Mouse (Mus musculus): Measurements from ENCODE around the gene Cdiptos. TPM values are rescaled to one million over a fixed set of nuclear protein-coding genes. Genes with fewer than 3 reads are reported as not detected.

Cdiptos gene
- 1 to 10 TPM in 1 of 2 experiments, under 1 TPM in 1; 0.64 to 2.0 TPM for polyA plus RNA-seq (2017; shearing (Covaris generic))

DNA sequence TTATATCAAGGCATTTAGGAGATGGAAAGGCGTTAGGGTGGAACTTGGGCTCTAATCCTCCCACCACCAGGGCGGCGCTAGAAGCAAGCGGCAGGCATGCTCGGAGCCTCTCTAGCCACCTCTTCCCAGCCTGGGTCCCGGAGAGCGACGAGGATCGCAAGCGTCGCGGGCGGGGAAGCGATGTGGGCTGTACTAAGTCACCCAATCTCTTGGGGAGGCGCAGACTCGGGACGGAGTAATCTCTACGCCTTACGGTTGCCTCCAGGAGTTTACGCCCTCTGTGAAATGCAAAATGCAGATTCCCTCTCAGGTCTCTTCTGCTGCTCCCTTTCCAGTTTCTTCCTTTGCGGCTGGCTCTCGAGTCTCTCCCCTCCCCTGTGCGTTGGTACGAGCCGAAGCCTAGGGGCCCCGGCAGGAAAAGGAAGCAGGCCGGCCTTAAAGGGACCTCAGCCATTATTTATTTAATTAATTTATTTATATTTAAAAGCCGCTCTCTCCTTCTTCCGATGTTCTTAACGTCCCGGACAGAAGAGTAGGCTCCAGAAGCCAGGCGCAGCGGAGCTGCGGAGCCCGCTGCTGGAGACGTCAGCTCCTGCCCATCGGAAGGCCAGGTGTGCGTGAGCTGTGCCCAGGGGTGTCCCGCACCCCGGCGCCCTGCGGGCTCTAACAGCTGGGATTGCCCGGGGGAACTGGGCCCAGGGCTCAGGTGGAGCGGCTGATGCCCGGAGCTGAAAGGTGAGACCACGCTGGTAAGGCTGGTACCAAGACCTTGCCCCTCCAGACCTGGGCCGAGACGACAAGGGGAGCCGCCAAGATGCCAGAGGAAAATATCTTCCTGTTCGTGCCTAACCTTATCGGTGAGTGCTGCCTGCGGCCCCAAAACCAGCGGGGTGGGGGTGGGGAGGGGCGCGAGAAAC, at the start of gene Cdiptos:
Gene Cdiptos (minus strand): TSS at position 149 of the 917 bp plus-strand sequence.

DNA sequence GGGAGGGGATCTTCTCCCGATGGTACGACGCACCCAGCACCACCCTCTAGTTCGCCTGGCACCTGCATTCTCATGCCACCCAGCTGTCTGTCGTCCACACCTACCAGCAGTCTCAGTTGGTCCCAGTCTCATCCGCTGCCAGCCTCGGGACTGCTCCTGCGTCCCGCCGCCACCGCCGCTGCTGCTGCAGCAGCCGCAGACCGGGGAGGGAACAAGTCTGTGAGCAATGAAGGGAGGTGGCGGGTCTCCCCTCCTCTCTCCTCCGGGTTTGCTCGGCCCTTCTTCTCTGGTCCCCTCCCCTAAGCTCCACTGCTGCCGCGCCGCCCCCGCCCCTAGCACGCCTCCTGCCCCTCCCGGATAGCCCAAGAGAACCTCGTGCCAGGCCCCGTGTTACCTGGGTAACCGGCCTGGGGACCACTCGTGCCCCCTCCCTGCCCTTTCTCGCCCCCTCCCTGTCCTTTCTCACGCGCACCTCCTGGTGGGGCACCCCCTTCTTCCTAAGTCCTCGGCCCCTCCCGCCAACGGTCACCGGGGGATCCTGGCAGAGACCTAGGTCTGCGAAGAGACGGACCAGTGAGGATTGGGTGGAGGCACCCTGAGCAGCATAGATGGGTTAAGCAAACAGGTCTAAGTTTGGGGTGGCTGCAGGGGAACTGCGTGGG, 45.1 kb upstream of the Cdiptos start, which contains the start of the genes Gm42742 and Prrt2:
Gene Gm42742 (minus strand): TSS at position 197 of the 662 bp plus-strand sequence.
Gene Prrt2 (minus strand): TSS at position 311 of the 662 bp plus-strand sequence.

DNA sequence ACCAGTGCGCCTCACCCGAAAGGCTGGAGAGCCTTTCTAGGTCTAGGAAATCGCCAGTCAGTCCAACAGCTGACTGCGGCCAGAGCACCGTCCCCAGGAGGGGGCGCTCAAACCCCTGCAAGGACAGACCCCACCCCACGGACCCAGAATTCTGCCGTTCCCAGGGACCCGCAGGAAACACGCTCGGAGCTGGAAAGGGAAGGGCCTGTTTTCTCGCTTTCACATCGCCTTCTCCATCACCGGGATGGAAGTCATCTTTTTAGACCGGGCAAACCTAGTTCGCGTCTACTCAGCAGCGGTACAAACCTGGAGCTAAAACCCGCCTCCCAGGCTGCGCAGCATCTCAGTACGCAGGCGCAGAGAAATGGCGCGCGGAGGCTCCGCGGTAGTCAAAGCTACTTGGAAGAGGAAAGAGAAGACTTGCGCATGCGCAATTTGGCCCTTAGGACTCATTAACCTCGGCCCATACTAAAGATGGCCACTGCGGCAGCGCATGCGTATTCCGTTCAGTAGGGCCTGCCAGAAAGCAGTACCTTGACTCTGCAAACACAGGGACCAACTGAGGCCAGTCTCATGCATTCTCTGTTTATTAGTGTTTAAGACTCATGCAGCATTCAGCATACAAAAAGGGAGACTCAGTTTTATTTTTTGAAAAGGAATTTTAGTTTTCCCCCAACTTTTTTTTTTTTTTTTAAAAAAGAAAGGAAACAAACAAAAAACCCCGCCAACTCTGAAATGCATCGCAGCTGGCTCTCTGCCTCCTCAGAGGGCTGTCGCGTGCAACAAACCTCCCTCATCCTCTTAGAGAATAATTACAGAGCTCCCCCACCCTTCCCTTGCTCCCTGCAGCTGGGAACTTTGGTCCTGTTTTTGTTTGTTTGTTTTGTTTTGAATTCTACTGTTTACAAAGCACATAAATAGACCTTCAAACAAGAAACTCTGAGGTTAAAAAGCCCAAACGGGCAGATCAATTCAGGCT, 41.4 kb upstream of the Cdiptos start, which contains the start of gene Pagr1a:
Gene Pagr1a (minus strand): TSS at position 382 of the 979 bp plus-strand sequence.

DNA sequence TGATC, 40.4 kb upstream of the Cdiptos start, which contains the start of gene Pagr1b:
Gene Pagr1b (minus strand): TSS at position 4 of the 5 bp plus-strand sequence.

DNA sequence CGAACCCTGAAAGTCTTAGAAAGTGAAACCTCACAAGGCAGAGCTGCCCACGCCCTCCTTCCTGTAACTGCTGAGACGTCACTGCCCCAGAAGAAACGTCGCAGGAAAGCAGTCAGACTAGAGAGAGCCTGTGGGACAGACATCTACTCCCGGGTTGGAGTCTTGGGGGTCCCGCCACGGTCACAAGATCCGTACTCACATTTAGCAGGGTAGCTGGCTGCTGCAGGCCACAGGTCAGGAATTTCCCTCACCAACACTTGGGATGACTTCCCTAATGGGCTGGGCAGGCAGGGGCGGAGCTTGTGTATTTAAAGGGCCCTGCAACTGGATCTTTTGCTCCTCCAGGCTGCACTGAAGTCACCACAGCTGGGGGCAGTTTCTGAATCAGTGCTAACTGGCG, 38.4 kb upstream of the Cdiptos start, which contains the start of gene Mvp:
Gene Mvp (minus strand): TSS at position 302 of the 400 bp plus-strand sequence.

DNA sequence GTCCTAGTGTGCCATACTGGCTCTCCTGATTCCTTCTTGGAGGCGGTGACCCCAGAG, 177 bp downstream of the Cdiptos start, which contains the start of gene Cdipt:
Gene Cdipt (plus strand): TSS at position 22 of the 57 bp plus-strand sequence.

DNA sequence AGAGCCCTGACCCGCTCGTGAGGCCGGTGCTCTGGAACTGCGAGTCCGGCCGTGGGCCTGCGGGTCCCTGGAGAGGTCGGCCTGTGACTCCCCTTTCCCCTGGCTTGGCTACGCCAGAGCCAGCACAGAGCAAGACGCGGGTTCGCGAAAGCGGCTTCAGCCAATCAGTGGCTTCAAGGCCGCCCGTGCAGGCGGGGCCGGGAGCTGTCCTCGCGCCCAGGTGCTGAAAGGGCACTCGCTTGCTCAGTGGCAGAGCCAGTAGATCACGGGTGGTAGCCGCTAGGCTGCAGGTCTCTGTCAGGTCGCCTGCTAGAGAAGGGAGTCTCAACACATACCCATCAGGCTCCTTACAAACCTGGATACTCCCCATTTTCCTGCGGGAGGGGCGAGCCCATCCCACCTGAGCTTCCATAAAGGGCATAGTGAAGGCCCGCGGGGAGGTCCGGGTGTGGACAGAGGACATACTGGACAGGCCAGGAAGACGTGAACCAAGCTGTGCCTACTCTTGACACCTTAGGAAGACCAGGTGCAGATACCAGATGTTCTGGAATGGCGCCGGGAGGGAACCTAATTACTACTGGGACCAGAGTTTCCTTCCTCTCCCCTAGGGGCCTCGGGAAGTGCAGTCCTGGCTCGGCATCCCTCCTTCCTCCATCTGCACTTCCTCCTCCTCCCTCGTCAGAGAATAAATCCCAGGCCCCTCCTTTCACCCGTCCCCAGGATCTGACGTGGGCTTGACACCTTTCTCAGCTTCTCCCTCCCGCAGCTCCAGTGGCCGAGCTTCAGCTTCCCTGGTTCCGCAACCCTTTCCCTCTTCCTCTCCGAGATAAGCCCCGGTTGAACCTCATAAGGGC, 25.9 kb downstream of the Cdiptos start, which contains the start of gene Sez6l2:
Gene Sez6l2 (plus strand): TSS at position 771 of the 854 bp plus-strand sequence.

DNA sequence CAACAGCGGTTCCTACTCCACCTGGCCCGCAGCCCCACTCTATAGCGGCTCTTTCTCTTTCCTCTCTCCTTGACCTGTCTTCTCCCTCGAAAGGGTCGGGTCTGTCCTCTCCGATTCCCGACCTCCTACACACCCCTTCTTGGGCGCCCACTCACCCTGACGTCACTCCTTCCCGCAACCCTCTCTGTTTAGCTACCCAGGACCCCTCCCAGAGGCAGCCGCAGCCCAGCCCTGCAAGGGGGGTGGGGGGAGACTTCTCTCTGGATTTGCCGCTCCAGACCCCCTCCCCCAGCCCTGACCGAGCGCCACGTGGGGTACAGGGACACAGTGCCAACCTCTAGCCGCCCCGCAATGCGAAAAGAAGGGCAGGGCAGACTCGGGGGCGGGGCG, 26.5 kb downstream of the Cdiptos start, which contains the start of gene Asphd1:
Gene Asphd1 (minus strand): TSS at position 180 of the 390 bp plus-strand sequence.

DNA sequence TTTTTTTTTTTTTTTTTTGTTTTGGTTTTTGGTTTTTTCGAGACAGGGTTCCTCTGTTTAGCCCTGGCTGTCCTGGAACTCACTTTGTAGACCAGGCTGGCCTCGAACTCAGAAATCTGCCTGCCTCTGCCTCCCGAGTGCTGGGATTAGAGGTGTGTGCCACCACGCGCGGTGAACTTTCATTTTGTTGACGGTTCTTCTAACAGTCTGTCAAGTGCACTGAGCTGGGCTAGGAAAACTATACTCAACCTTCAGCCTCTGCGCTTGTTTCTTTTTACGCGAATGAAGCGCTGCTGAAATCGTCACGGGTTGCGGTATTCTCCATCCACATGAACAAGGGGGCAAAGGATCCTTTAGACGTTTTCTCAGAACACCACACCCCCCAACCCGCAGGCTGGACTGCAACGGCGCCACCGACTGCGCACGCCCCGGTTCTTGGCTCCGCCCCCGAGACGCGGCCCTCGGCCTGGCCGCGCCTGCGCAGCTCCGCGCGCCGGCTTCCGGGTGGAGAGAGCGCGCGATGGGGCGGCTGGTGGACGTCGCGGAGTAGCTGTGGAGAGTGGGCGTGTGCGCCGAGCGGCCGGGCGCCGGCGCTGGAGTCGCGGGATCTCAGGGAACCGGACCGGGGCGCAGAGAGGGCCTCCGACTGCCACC, 47.4 kb downstream of the Cdiptos start, which contains the start of gene Kctd13:
Gene Kctd13 (plus strand): TSS at position 496 of the 654 bp plus-strand sequence.

DNA sequence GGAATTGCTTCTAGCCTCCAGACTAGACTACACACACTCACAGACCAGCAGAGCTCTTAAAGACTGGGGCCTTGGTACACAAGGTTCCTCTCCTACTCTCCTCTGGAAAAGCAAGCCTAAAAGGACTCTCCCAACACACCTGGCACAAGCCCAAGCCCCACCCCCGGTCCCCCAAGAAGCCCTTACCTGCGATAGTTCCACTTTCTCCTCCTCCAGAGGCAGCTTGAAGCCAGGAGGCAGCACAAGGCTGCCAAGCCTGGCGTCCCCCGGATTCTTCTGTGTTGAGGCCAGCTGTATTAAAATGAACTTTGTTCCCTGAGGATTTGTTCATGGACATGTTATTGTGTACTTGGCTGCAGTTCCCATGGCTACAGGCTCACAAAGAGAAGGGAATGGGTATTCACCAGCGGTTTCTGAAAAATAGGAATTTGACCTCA, 53.3 kb downstream of the Cdiptos start, which contains the start of gene Tmem219:
Gene Tmem219 (minus strand): TSS at position 294 of the 437 bp plus-strand sequence.

Other genes starting within 250 kb of the Cdiptos start
- 10 to 100 TPM; 30.7 to 33.6 TPM for gene Mapk3, start 216.5 kb downstream of the Cdiptos start, polyA plus RNA-seq (2017; shearing (Covaris generic))
- gene Gdpd3, start 209.8 kb downstream of the Cdiptos start, polyA plus RNA-seq (2017; shearing (Covaris generic)): 1 to 10 TPM in 1 of 2 experiments, under 1 TPM in 1; 0.94 to 3.4 TPM
- 100 to 1,000 TPM; 529 to 591 TPM for gene Ypel3, start 199.1 kb downstream of the Cdiptos start, polyA plus RNA-seq (2017; shearing (Covaris generic))
- gene Tbx6, start 194.6 kb downstream of the Cdiptos start, polyA plus RNA-seq (2017; shearing (Covaris generic)): 1 to 10 TPM; 1.9 to 4.1 TPM
- gene Ppp4c, start 183.6 kb downstream of the Cdiptos start, polyA plus RNA-seq (2017; shearing (Covaris generic)): 100 to 1,000 TPM; 387 to 443 TPM
- not detected for gene Fam57b, start 178.4 kb downstream of the Cdiptos start, polyA plus RNA-seq (2017; shearing (Covaris generic))
- not detected for gene 4930451I11Rik, start 144.5 kb downstream of the Cdiptos start, polyA plus RNA-seq (2017; shearing (Covaris generic))
- not detected for gene Doc2a, start 128.7 kb downstream of the Cdiptos start, polyA plus RNA-seq (2017; shearing (Covaris generic))
- 10 to 100 TPM; 10.5 to 16.6 TPM for gene Hirip3, start 114.1 kb downstream of the Cdiptos start, polyA plus RNA-seq (2017; shearing (Covaris generic))
- 10 to 100 TPM; 83.5 to 86.5 TPM for gene Ino80e, start 113.7 kb downstream of the Cdiptos start, polyA plus RNA-seq (2017; shearing (Covaris generic))
- gene Taok2, start 91.4 kb downstream of the Cdiptos start, polyA plus RNA-seq (2017; shearing (Covaris generic)): 10 to 100 TPM; 37.1 to 39.0 TPM
- gene Tmem219, start 53.2 kb downstream of the Cdiptos start, polyA plus RNA-seq (2017; shearing (Covaris generic)): 10 to 100 TPM; 42.2 to 49.8 TPM
- gene Kctd13, start 47.2 kb downstream of the Cdiptos start, polyA plus RNA-seq (2017; shearing (Covaris generic)): 10 to 100 TPM; 32.0 to 38.0 TPM
- under 1 TPM in 1 of 2 experiments, not detected in 1; 0.21 TPM for gene Asphd1, start 26.5 kb downstream of the Cdiptos start, polyA plus RNA-seq (2017; shearing (Covaris generic))
- gene Sez6l2, start 25.5 kb downstream of the Cdiptos start, polyA plus RNA-seq (2017; shearing (Covaris generic)): under 1 TPM; 0.34 to 0.62 TPM
- gene Cdipt, start 184 bp downstream of the Cdiptos start, polyA plus RNA-seq (2017; shearing (Covaris generic)): 100 to 1,000 TPM; 176 to 321 TPM
- 10 to 100 TPM; 19.5 to 57.5 TPM for gene Mvp, start 38.5 kb upstream of the Cdiptos start, polyA plus RNA-seq (2017; shearing (Covaris generic))
- gene Pagr1b, start 40.4 kb upstream of the Cdiptos start, polyA plus RNA-seq (2017; shearing (Covaris generic)): 1 to 10 TPM in 1 of 2 experiments, under 1 TPM in 1; 0.54 to 1.7 TPM
- gene Pagr1a, start 41.3 kb upstream of the Cdiptos start, polyA plus RNA-seq (2017; shearing (Covaris generic)): 100 to 1,000 TPM in 1 of 2 experiments, 10 to 100 TPM in 1; 99.8 to 119 TPM
- 10 to 100 TPM; 31.2 to 33.4 TPM for gene Gm42742, start 45.0 kb upstream of the Cdiptos start, polyA plus RNA-seq (2017; shearing (Covaris generic))
- gene Prrt2, start 45.1 kb upstream of the Cdiptos start, polyA plus RNA-seq (2017; shearing (Covaris generic)): 1 to 10 TPM; 6.4 to 8.6 TPM
- 100 to 1,000 TPM; 117 to 145 TPM for gene Maz, start 50.9 kb upstream of the Cdiptos start, polyA plus RNA-seq (2017; shearing (Covaris generic))
- 10 to 100 TPM; 20.0 to 37.5 TPM for gene Kif22, start 66.4 kb upstream of the Cdiptos start, polyA plus RNA-seq (2017; shearing (Covaris generic))
- not detected for gene Zg16, start 111.2 kb upstream of the Cdiptos start, polyA plus RNA-seq (2017; shearing (Covaris generic))
- gene AI467606, start 115.3 kb upstream of the Cdiptos start, polyA plus RNA-seq (2017; shearing (Covaris generic)): 100 to 1,000 TPM; 267 to 384 TPM
- gene Qprt, start 146.1 kb upstream of the Cdiptos start, polyA plus RNA-seq (2017; shearing (Covaris generic)): 10 to 100 TPM; 18.6 to 21.0 TPM
- gene Spn, start 161.7 kb upstream of the Cdiptos start, polyA plus RNA-seq (2017; shearing (Covaris generic)): 100 to 1,000 TPM in 1 of 2 experiments, 10 to 100 TPM in 1; 86.6 to 120 TPM
- 10 to 100 TPM; 61.9 to 72.7 TPM for gene Cd2bp2, start 220.0 kb upstream of the Cdiptos start, polyA plus RNA-seq (2017; shearing (Covaris generic))
- 10 to 100 TPM; 54.9 to 75.1 TPM for gene Tbc1d10b, start 232.4 kb upstream of the Cdiptos start, polyA plus RNA-seq (2017; shearing (Covaris generic))
- 10 to 100 TPM; 16.3 to 22.5 TPM for gene Mylpf, start 232.8 kb upstream of the Cdiptos start, polyA plus RNA-seq (2017; shearing (Covaris generic))